Mouse (Mus musculus) cortical plate, adult 2 months (tissue): ENCODE measurements around the gene Yeats2. TPM values are rescaled to one million over a fixed set of nuclear protein-coding genes. Genes with fewer than 3 reads are reported as not detected.

Experiments
- H3K27ac ChIP-seq: fragments of 200-500 bp; 2 replicates; pipeline ENCODE4 v1.5.1; 2012; ENCODE audit warnings: low read length, control low read depth, inconsistent platforms; ENCODE audit not compliant: insufficient read depth
- H3K4me1 ChIP-seq: fragments of 200-500 bp; 2 replicates; pipeline ENCODE4 v1.6.1; 2011; ENCODE audit warnings: low read length; ENCODE audit not compliant: control insufficient read depth, insufficient read depth
- H3K4me3 ChIP-seq: fragments of 200-500 bp; 2 replicates; pipeline ENCODE4 v1.5.1; 2011; ENCODE audit warnings: mild to moderate bottlenecking, low read length, control low read depth; ENCODE audit not compliant: insufficient read depth
- CTCF ChIP-seq: fragments of 200-500 bp; IDR thresholded peaks from 2 replicates; pipeline ENCODE4 v1.5.1; 2011; ENCODE audit warnings: mild to moderate bottlenecking, control low read depth, low read length; ENCODE audit not compliant: insufficient read depth; ENCODE audit errors: extremely low read depth
- POLR2A ChIP-seq: fragments of 200-500 bp; IDR thresholded peaks from 2 replicates; pipeline ENCODE4 v1.6.1; 2011; ENCODE audit warnings: mild to moderate bottlenecking, low read length, control low read depth; ENCODE audit not compliant: insufficient read depth; ENCODE audit errors: extremely low read depth
- polyA plus RNA-seq: library from polyadenylated mRNA; depleted of rRNA; stranded (reverse); fragments of >200 nt; gene quantifications from 2 replicates; pipeline ENCODE4 v1.2.3, GENCODE M21; 2012

The Yeats2 gene
- polyA plus RNA-seq, 1 experiment: 35.4 TPM

DNA sequence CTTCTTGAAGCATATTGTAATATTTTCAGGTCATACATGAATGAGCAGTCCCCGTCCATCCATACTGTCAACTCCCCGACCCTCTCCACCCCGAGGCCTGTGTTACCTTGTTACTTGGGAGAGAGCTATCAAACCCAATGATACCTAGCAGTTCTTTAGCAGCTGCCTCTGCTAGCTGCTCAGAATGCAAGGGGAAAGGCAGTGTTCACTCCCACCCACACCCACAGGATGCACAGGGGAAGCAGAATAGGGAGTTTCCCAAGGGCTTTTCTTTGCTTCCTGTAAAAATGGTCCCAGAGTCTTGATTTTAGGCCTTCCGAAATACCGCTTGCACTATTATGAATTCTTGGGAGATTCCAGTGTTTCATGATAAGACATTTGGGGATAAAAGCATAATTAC lies 87.3 kb downstream of the Yeats2 start:
- H3K27ac ChIP-seq: no peak overlapping the region
- no peak for TF ChIP-seq POLR2A
- no peak overlapping the region for H3K4me3 ChIP-seq
- H3K4me1 ChIP-seq: no peaks in the 10 kb centered on the region

GRCm38 (mm10) chr16:20234406-20234805 lies 93.5 kb downstream of the Yeats2 start:
- Histone ChIP-seq H3K27ac (peak overlapping the region; percentile 57; the same call in 1 of the 2 replicates), H3K4me3 (no peak overlapping the region), H3K4me1 (peaks cover 10% of the 10 kb centered on the region)
- no peak for TF ChIP-seq POLR2A
- no peak for TF ChIP-seq CTCF

- Histone ChIP-seq H3K27ac (peak overlapping the region; percentile 90), H3K4me1 (peaks cover 10% of the 10 kb centered on the region), H3K4me3 (no peak overlapping the region)
- TF ChIP-seq CTCF: no peak
- TF ChIP-seq POLR2A: peak; percentile 58
These were observed 96.6 kb downstream of the Yeats2 start for GRCm38 (mm10) chr16:20237426-20237825.

DNA sequence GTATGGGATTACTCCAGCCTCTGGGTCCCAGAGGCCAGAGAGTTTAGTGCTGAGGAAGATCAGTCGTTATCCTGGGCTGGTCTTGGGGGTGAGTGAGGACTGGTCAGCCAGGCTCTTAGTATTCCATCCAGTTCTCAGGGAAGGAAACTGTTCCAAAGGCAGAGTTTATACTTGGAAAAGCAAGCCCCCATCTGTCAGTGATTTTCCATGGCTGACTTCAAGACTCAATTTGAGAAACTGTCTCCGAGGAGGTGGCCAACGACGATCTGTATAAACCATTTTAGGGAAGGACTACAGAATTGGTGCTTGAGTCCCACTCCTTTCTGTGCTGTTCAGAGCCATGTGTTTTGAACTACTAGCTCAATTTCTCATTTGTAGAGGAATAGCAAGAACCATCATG lies 97.8 kb downstream of the Yeats2 start:
- H3K27ac ChIP-seq: peak overlapping the region; percentile 77
- TF ChIP-seq CTCF: no peak
- no peak for TF ChIP-seq POLR2A
- peaks cover 8% of the 10 kb centered on the region for H3K4me1 ChIP-seq
- H3K4me3 ChIP-seq: no peak overlapping the region; the same call in 1 of the 2 replicates

GRCm38 (mm10) chr16:20240468-20241414 lies 99.9 kb downstream of the Yeats2 start, which contains the start of gene Map6d1:
Gene Map6d1 (minus strand): TSS chr16:20241358.
- peaks cover 5% of the 10 kb centered on the region; the same call in 1 of the 2 replicates for H3K4me1 ChIP-seq
- TF ChIP-seq POLR2A (peak; percentile 49; the same call in 1 of the 2 replicates), CTCF (no peak)
- peak within 1 kb of the TSS; percentile 94 for H3K27ac ChIP-seq
- H3K4me3 ChIP-seq: peak within 1 kb of the TSS; percentile 79

DNA sequence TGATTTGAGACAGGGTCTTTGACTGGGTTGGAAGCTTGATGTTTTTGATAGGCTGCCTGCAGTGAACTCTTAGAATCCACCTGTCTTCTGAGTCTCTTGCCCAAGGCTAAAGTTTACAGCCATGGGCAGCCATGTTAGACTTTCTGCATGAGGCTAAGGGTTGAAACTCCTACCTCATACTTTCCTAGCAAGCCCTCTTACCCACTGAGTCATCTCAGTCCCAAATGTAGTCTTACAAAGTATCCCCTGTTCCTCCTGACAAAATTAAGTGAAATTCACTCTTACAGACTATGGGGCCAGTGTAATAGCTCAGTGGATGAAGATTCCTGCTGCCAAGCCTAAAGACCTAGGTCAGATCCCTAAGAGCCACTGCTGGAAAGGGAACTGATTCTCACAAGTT lies 106.2 kb downstream of the Yeats2 start:
- TF ChIP-seq CTCF (no peak), POLR2A (no peak)
- Histone ChIP-seq H3K4me3 (no peak overlapping the region), H3K27ac (no peak overlapping the region), H3K4me1 (peaks cover 5% of the 10 kb centered on the region)

GRCm38 (mm10) chr16:20248442-20249174 lies 107.7 kb downstream of the Yeats2 start:
- H3K4me3 ChIP-seq: no peak overlapping the region
- peaks cover 5% of the 10 kb centered on the region for H3K4me1 ChIP-seq
- H3K27ac ChIP-seq: peak overlapping the region; percentile 63
- no peak for TF ChIP-seq POLR2A
- no peak for TF ChIP-seq CTCF

DNA sequence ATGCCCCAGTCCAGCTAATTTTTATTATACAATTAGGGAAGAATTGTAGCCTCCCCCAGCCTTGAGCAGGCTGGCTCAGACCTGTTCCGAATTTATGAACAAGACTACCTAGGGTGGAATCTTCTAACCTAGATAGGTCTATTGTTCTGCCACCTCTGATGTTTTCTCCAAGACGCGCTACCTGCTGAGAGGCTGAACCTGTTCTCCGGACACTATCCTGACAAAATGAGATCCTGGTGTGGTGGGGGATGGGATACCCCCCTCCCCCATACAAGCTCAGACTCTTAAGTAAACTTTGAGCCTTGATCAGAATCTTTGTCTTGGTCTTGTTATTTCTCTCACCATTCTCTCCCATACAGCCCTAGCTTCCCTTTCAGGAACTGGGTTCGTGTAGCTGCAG lies 117.1 kb downstream of the Yeats2 start:
- H3K27ac ChIP-seq: no peak overlapping the region
- no peaks in the 10 kb centered on the region for H3K4me1 ChIP-seq
- no peak overlapping the region for H3K4me3 ChIP-seq
- TF ChIP-seq POLR2A: no peak
- no peak for TF ChIP-seq CTCF

DNA sequence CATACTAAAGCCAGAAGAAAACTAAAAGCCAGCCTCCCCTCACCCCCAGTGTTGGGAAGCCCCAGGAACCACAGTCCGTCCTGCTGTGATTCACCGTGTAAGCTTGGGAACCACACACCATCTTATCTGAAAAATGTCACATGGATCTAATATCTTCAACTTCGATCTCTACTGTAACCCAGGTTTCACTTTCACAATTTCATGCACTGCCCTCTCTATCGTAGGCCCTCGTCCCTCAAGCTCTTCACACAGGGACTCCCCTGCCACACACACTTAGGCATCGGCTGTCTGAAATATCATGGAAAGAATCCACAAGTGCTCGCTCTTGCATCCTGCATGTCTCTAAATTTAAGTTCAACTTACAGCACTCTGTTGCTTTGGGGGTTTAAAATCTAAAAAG lies 124.2 kb downstream of the Yeats2 start:
- Histone ChIP-seq H3K4me3 (no peak overlapping the region), H3K4me1 (no peaks in the 10 kb centered on the region), H3K27ac (no peak overlapping the region)
- TF ChIP-seq POLR2A (no peak), CTCF (no peak)
